Mouse (Mus musculus) heart, adult 18-20 months (tissue): ENCODE measurements around the gene Ttpal. TPM values are rescaled to one million over a fixed set of nuclear protein-coding genes. Genes with fewer than 3 reads are reported as not detected.

Source experiments
- DNase-seq, 2 experiments: peaks; one replicate each; pipeline ENCODE4 v3.0.0; 2021 to 2022; ENCODE audit warnings: mixed read lengths in 1 of 2
- total RNA-seq, 2 experiments: library from RNA; stranded (reverse); gene quantifications; 2 replicates each; pipeline ENCODE4 v1.2.3; 2021

The Ttpal gene
- total RNA-seq, 2 experiments from 2014 or later, result 12.0 to 16.8 TPM

DNA sequence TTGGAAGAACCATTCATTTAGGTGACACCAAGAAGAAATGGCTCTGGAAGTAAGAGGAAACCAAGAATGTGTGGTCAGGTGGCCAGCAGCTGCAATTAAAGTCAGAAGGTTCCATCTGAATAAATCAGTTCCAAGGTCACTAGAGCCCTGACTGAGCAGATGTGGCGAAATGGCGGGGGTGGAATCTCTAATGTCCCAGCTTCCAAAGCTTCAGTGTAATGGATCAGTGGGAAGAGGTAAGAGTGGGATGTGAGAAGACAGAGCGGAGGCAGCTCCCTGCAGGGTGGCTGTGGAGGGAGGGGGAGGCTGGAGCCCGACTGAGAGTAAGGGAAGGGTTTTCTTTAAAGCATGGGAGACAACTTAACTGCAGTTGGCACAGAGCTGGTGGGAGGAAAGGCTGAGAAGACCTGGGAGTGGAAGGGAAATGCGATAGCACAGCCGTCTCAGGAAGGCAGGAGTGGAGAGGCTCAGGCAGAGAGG lies 59.3 kb downstream of the Ttpal start:
- no peak for DNase-seq

DNA sequence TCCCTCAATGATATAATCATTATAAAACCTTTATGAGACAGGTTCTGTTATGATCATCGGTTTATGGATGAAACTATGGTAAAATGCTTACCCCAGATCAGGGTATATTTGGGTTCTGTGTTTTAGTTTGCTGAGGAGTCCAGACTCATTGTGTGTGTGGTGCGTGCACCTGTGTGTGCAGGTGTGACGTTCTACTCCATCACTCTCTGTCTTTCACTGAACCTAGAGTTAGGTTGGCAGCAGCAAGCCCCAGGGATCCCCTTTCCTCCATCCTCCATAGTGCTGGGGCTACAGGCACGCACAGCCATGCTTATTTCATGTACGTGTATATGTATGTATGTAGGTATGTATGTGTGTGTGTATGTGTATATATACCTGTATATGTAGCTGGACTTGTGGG lies 60.0 kb downstream of the Ttpal start:
- no peak for DNase-seq

DNA sequence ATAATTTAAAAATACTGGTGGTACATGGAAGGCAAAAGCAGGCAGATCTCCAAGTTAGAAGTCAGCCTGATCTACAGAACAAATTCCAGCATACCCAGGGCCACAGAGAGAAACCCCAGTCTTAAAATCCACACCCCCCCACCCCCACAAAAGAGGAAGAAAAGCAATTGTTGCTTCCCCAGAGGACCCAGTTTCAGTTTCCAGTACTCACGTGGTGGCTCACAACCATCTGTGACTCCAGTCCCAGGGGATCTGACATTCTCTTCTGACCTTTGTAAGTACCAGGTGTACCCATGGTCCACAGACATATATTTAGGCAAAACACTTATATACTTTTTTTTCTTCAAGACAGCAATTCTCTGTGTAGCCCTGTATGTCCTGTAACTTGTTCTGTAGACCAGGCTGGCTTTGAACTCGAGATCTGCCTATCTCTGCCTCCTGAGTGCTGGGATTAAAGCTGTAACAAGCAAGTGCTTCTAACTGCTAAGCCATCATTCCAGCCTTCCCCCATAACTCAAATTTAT lies 60.6 kb downstream of the Ttpal start:
- DNase-seq, result peak; percentile 38 to 67

DNA sequence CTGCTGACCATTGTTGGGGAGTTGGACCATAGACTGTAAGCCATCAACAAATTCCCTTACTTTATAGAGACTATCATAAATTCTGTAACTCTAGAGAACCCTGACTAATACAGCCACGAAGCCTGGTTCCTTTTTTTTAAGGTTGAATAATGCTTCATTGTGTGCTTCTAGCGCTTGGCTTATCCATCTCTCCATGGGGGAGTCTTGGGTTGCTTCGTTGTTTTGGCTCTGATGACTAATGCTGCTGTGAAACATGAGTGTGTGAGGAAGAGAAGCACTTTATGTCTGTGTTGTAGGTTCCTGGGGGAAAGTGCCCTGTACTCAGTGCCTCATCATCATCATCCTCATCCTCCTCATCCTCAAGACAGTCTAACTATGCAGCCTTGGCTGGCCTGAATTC lies 61.8 kb downstream of the Ttpal start:
- no peak for DNase-seq

DNA sequence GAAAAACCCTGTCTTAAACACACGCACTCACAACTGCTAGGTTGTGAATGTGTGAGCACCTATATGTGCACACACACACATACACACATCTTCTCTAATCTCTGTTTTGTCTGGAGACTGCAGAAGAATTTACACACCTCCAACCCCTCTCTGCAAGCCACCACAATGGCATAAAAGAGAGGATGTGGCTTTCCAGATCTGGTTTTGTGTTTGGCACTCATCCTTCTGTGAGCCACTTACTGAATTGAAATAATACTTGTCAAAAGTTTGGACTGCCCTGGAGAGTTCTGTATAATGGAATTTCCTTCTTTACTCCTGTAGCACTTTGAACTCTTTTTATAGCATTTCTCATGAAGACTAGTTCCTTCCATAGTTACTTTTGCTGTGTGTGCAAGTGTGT lies 64.9 kb downstream of the Ttpal start:
- DNase-seq, result no peak

Other genes starting within 250 kb of the Ttpal start
- gene Jph2, start 204.3 kb upstream of the Ttpal start, total RNA-seq, result 100 to 1,000 TPM; 393 to 402 TPM
- gene Oser1, start 177.6 kb upstream of the Ttpal start, total RNA-seq, result 10 to 100 TPM; 17.5 to 30.0 TPM
- not detected for gene Gdap1l1, start 163.8 kb upstream of the Ttpal start, total RNA-seq
- 100 to 1,000 TPM; 203 to 216 TPM for gene Fitm2, start 129.7 kb upstream of the Ttpal start, total RNA-seq
- gene R3hdml, start 110.0 kb upstream of the Ttpal start, total RNA-seq, result not detected
- not detected for gene Hnf4a, start 95.5 kb upstream of the Ttpal start, total RNA-seq
- 100 to 1,000 TPM; 284 to 364 TPM for gene Serinc3, start 42.8 kb downstream of the Ttpal start, total RNA-seq
- gene Pkig, start 56.1 kb downstream of the Ttpal start, total RNA-seq, result 100 to 1,000 TPM; 219 to 232 TPM
- 1 to 10 TPM; 1.1 to 1.3 TPM for gene Ada, start 147.9 kb downstream of the Ttpal start, total RNA-seq
- 1 to 10 TPM in 1 of 2 experiments, under 1 TPM in 1; 0.80 to 1.6 TPM for gene Ccn5, start 218.5 kb downstream of the Ttpal start, total RNA-seq